ENCODE assay signal across 33 mouse cellular contexts in the genomic region with DNA sequence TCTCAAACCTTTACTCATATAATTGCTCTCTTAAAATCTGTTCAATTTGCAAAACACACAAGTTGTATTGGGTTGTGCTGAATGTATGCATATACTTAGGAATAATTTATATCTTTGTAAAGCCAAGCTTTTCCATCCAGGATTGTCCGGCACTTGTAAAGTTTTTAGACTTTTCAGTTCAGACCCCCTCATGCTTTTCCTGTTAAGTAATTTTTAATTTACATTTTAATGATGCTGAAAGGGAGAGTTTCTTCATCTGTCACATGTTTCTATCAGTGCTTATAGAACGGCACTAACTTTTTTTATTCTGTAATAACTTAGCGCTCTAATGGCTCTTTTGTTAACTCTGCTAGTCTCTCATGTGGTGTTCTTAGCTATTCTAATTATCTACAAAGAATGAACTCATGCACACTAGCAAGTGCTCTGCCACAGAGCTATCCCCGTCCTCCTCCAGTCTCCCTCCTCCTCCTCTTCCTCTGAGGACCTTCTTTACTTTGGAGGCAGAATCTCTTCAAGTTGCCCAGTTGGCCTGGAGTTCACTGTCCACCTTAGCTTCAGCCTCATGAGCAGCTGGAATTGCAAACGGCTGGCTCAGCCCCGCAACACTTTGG. TPM values are rescaled to one million over a fixed set of nuclear protein-coding genes. Genes with fewer than 3 reads are reported as not detected.
DNase-seq lines count a peak whose midpoint lies in the region; ATAC-seq and TF ChIP-seq lines count a peak whose summit lies in the region.
"Had no signal": no experiment of that assay in that cellular context is flagged by ENCODE, and none has a peak within 500 bp of the region (broad histone marks: within the 10 kb centered on the region; RNA-seq: fewer than 3 reads in every experiment).

No protein-coding gene starts in this region.

- DNase-seq in midbrain, embryonic 10.5 days (ENCODE audit: low spot score) = no peak
- no peak for DNase-seq in forebrain, embryonic 11.5 days (ENCODE audit: low spot score)
- no peak for DNase-seq in frontal cortex, postnatal 25 days (ENCODE audit: low spot score in 2 of 2)
- no peak for DNase-seq in cerebellum, adult 2 months
- no peak for DNase-seq in ovary, postnatal 14 days (ENCODE audit: low spot score)
- DNase-seq: adrenal gland, postnatal 36 days; cerebellum, adult 8-10 months; cerebellum, postnatal 25 days; gastrocnemius, adult 2 months; gastrocnemius, postnatal 36 days; heart, adult 18-20 months; heart, postnatal 36 days; kidney, adult 2 months; kidney, postnatal 4 days; liver, embryonic 13.5 days; lung, adult 2 months; lung, postnatal 14 days; right cerebral cortex, postnatal 25 days; spleen, adult 18-20 months; thymus, adult 18-20 months; thymus, postnatal 36 days had no signal

- H3K27ac ChIP-seq in midbrain, embryonic 10.5 days (replicated peaks) = peak overlapping the region; percentile 4; the same call in 1 of the 2 replicates
- no peak overlapping the region for H3K27ac ChIP-seq in midbrain, embryonic 16.5 days (ENCODE audit: low read length)
- peak overlapping the region; percentile 58 for H3K27ac ChIP-seq in forebrain, embryonic 11.5 days (ENCODE audit: low read depth, low read length)
- peak overlapping the region; percentile 73 for H3K27ac ChIP-seq in forebrain, embryonic 16.5 days (ENCODE audit: low read length)
- no peak overlapping the region for H3K27ac ChIP-seq in cerebellum, adult 2 months (ENCODE audit: insufficient read depth, low read length)
- H3K27ac ChIP-seq: embryonic facial prominence, embryonic 10.5 days; embryonic facial prominence, embryonic 15.5 days; gastrocnemius, adult 2 months; hindbrain, embryonic 15.5 days; intestine, embryonic 15.5 days; limb, embryonic 10.5 days; limb, embryonic 15.5 days; liver, embryonic 13.5 days; neural tube, embryonic 13.5 days; stomach, postnatal 0 days had no signal

- H3K36me3 ChIP-seq in midbrain, embryonic 10.5 days = no peaks in the 10 kb centered on the region
- no peaks in the 10 kb centered on the region for H3K36me3 ChIP-seq in midbrain, embryonic 16.5 days (ENCODE audit: control insufficient read depth, insufficient read depth, low read length)
- H3K36me3 ChIP-seq in forebrain, embryonic 11.5 days (ENCODE audit: control insufficient read depth, insufficient read depth, low read length) = no peaks in the 10 kb centered on the region
- no peaks in the 10 kb centered on the region for H3K36me3 ChIP-seq in forebrain, embryonic 16.5 days (ENCODE audit: control insufficient read depth, insufficient read depth)
- H3K36me3 ChIP-seq: embryonic facial prominence, embryonic 10.5 days; embryonic facial prominence, embryonic 15.5 days; hindbrain, embryonic 15.5 days; intestine, embryonic 15.5 days; limb, embryonic 10.5 days; limb, embryonic 15.5 days; liver, embryonic 13.5 days; neural tube, embryonic 13.5 days had no signal

- H3K9me3 ChIP-seq in midbrain, embryonic 10.5 days (replicated peaks) = 0 out of 2 replicates have a peak, but pooled peaks cover 3% of the 10 kb centered on the region
- H3K9me3 ChIP-seq in midbrain, embryonic 16.5 days (replicated peaks; ENCODE audit: control insufficient read depth, low read length, poor library complexity, severe bottlenecking) = no peaks in the 10 kb centered on the region
- no peaks in the 10 kb centered on the region; the same call in 1 of the 2 replicates for H3K9me3 ChIP-seq in forebrain, embryonic 11.5 days (ENCODE audit: control insufficient read depth, low read length)
- H3K9me3 ChIP-seq in forebrain, embryonic 16.5 days (ENCODE audit: control insufficient read depth, low read length) = no peaks in the 10 kb centered on the region
- H3K9me3 ChIP-seq: embryonic facial prominence, embryonic 15.5 days; hindbrain, embryonic 15.5 days; intestine, embryonic 15.5 days; limb, embryonic 10.5 days; limb, embryonic 15.5 days; liver, embryonic 13.5 days; neural tube, embryonic 13.5 days had no signal

- no peak overlapping the region for H3K4me2 ChIP-seq in midbrain, embryonic 16.5 days (ENCODE audit: low read length)
- H3K4me2 ChIP-seq in forebrain, embryonic 11.5 days (ENCODE audit: low read depth, low read length, severe bottlenecking) = no peak overlapping the region
- H3K4me2 ChIP-seq in forebrain, embryonic 16.5 days (ENCODE audit: low read length) = no peak overlapping the region
- H3K4me2 ChIP-seq: embryonic facial prominence, embryonic 15.5 days; heart, embryonic 11.5 days; hindbrain, embryonic 15.5 days; intestine, embryonic 15.5 days; limb, embryonic 15.5 days; liver, embryonic 13.5 days; neural tube, embryonic 13.5 days had no signal

- H3K27me3 ChIP-seq in midbrain, embryonic 10.5 days (ENCODE audit: low read depth, poor library complexity, severe bottlenecking) = no peaks in the 10 kb centered on the region
- H3K27me3 ChIP-seq in midbrain, embryonic 16.5 days (ENCODE audit: control insufficient read depth, insufficient read depth, low read depth, low read length) = no peaks in the 10 kb centered on the region
- no peaks in the 10 kb centered on the region for H3K27me3 ChIP-seq in forebrain, embryonic 11.5 days (ENCODE audit: control insufficient read depth, insufficient read depth, low read length)
- no peaks in the 10 kb centered on the region for H3K27me3 ChIP-seq in forebrain, embryonic 16.5 days (replicated peaks; ENCODE audit: control insufficient read depth, insufficient read depth, low read length)
- no peaks in the 10 kb centered on the region for H3K27me3 ChIP-seq in cerebellum, adult 2 months (ENCODE audit: control insufficient read depth, insufficient read depth, low read length)
- H3K27me3 ChIP-seq: embryonic facial prominence, embryonic 15.5 days; hindbrain, embryonic 15.5 days; intestine, embryonic 15.5 days; liver, embryonic 13.5 days; neural tube, embryonic 13.5 days had no signal

- WGBS in midbrain, embryonic 10.5 days = 76% methylated on average over 6 of the region's 6 CpGs
- WGBS in midbrain, embryonic 16.5 days = 50% methylated on average over 6 of the region's 6 CpGs
- 37% methylated on average over 6 of the region's 6 CpGs for WGBS in forebrain, embryonic 11.5 days
- WGBS in forebrain, embryonic 16.5 days = 14% methylated on average over 6 of the region's 6 CpGs
- WGBS in cerebellum, adult 2 months = 58% methylated on average over 6 of the region's 6 CpGs

- no peak overlapping the region for H3K4me3 ChIP-seq in midbrain, embryonic 10.5 days
- H3K4me3 ChIP-seq in midbrain, embryonic 16.5 days (ENCODE audit: low read depth, low read length) = no peak overlapping the region
- H3K4me3 ChIP-seq in forebrain, embryonic 11.5 days (ENCODE audit: low read depth, low read length) = no peak overlapping the region
- no peak overlapping the region for H3K4me3 ChIP-seq in forebrain, embryonic 16.5 days (replicated peaks; ENCODE audit: low read length)
- H3K4me3 ChIP-seq in cerebellum, adult 2 months (replicated peaks; ENCODE audit: insufficient read depth, low read depth, low read length) = no peak overlapping the region
- H3K4me3 ChIP-seq: embryonic facial prominence, embryonic 10.5 days; embryonic facial prominence, embryonic 15.5 days; gastrocnemius, adult 2 months; hindbrain, embryonic 15.5 days; intestine, embryonic 15.5 days; limb, embryonic 10.5 days; limb, embryonic 15.5 days; liver, embryonic 13.5 days; neural tube, embryonic 13.5 days had no signal

- TF ChIP-seq CTCF in cerebellum, adult 2 months (IDR thresholded peaks at IDR 0.05; ENCODE audit: borderline replicate concordance, insufficient read depth, low read depth, low read length) = no peak

- TF ChIP-seq POLR2A in cerebellum, adult 2 months (IDR thresholded peaks at IDR 0.05; ENCODE audit: borderline replicate concordance, insufficient read depth, low read length) = no peak

- peaks cover 26% of the 10 kb centered on the region for H3K4me1 ChIP-seq in midbrain, embryonic 10.5 days
- no peaks in the 10 kb centered on the region for H3K4me1 ChIP-seq in midbrain, embryonic 16.5 days (ENCODE audit: control insufficient read depth, insufficient read depth, low read length)
- peaks cover 9% of the 10 kb centered on the region for H3K4me1 ChIP-seq in forebrain, embryonic 11.5 days (replicated peaks; ENCODE audit: control insufficient read depth, insufficient read depth, low read length)
- H3K4me1 ChIP-seq in forebrain, embryonic 16.5 days (replicated peaks; ENCODE audit: control insufficient read depth, insufficient read depth, low read length) = peaks cover 27% of the 10 kb centered on the region
- H3K4me1 ChIP-seq in cerebellum, adult 2 months (ENCODE audit: control insufficient read depth, insufficient read depth, low read length) = no peaks in the 10 kb centered on the region
- H3K4me1 ChIP-seq: embryonic facial prominence, embryonic 15.5 days; hindbrain, embryonic 15.5 days; limb, embryonic 10.5 days; limb, embryonic 15.5 days; liver, embryonic 13.5 days; neural tube, embryonic 13.5 days had no signal

- H3K9ac ChIP-seq in midbrain, embryonic 16.5 days (ENCODE audit: low read depth, low read length) = no peak overlapping the region
- no peak overlapping the region for H3K9ac ChIP-seq in forebrain, embryonic 11.5 days (ENCODE audit: low read length)
- H3K9ac ChIP-seq in forebrain, embryonic 16.5 days (replicated peaks; ENCODE audit: low read depth, low read length) = no peak overlapping the region
- H3K9ac ChIP-seq: embryonic facial prominence, embryonic 15.5 days; hindbrain, embryonic 15.5 days; intestine, embryonic 15.5 days; limb, embryonic 15.5 days; liver, embryonic 13.5 days; neural tube, embryonic 13.5 days had no signal

- no peak for ATAC-seq in midbrain, embryonic 16.5 days
- peak; percentile 68 for ATAC-seq in forebrain, embryonic 11.5 days (replicated peaks; ENCODE audit: low FRiP score)
- peak; percentile 53 for ATAC-seq in forebrain, embryonic 16.5 days
- ATAC-seq: CD4-positive, CD25-positive, alpha-beta regulatory T cell, adult 4 months; intestine, embryonic 15.5 days had no signal

RNA-seq across cellular contexts. Expression of a gene that starts 54.7 kb away (rescaled TPM):
- polyA plus RNA-seq in midbrain, embryonic 10.5 days (2016; fragmentation: Nextera tagmentation; extraction: Ambion mirVana) = 262 and 267 TPM in 2 replicates
- polyA plus RNA-seq in midbrain, embryonic 16.5 days (2015; fragmentation: Nextera tagmentation; extraction: Ambion mirVana) = 329 and 342 TPM in 2 replicates
- 332 and 346 TPM in 2 replicates for polyA plus RNA-seq in forebrain, embryonic 11.5 days (2014; fragmentation: Nextera tagmentation; extraction: Ambion mirVana)
- 438 and 515 TPM in 2 replicates for polyA plus RNA-seq in forebrain, embryonic 16.5 days (2015; fragmentation: Nextera tagmentation; extraction: Ambion mirVana)
- 156 and 167 TPM in 2 replicates for polyA plus RNA-seq in cerebellum, adult 2 months (2012; rRNA removed)

Comparison
In these comparisons a context has a peak if more than half of its experiments do, and no peak if none do; other contexts are left out.
1. H3K27ac ChIP-seq: peak in midbrain, embryonic 10.5 days (single experiment), forebrain, embryonic 11.5 days (single experiment) and forebrain, embryonic 16.5 days (single experiment); none in midbrain, embryonic 16.5 days (single experiment) and cerebellum, adult 2 months (single experiment).